ENCODE assay signal across 21 mouse cellular contexts in the genomic region with DNA sequence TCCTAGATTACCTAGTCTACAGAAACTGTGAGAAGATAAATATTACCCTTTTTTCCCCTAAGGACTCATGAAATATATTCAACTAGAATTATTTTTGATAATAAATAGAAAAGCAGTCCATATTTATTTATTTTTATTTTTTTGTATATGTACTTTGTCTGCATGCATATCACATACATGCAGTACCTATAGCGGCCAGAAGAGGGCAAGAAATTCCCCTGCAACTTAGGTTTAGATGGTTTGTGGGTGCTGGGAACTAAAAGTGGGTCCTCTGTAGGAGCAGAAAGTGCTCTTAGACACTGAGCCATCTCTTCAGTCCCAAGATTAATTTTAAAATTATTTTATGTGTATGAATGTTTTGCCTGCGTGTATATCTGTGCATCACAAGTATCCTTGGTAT. TPM values are rescaled to one million over a fixed set of nuclear protein-coding genes. Genes with fewer than 3 reads are reported as not detected.
DNase-seq lines count a peak whose midpoint lies in the region; ATAC-seq and TF ChIP-seq lines count a peak whose summit lies in the region.
"Had no signal": no experiment of that assay in that cellular context is flagged by ENCODE, and none has a peak within 500 bp of the region (broad histone marks: within the 10 kb centered on the region; RNA-seq: fewer than 3 reads in every experiment).

No protein-coding gene starts in this region.

- no peak overlapping the region for H3K27ac ChIP-seq in heart, adult 2 months
- no peak overlapping the region for H3K27ac ChIP-seq in lung, embryonic 14.5 days (ENCODE audit: low read depth)
- H3K27ac ChIP-seq: heart, embryonic 13.5 days; hindbrain, embryonic 13.5 days; liver, embryonic 13.5 days had no signal

- H3K4me2 ChIP-seq in lung, embryonic 14.5 days, result no peak overlapping the region
- H3K4me2 ChIP-seq: heart, embryonic 13.5 days; hindbrain, embryonic 13.5 days; liver, embryonic 13.5 days had no signal

- ATAC-seq in lung, embryonic 14.5 days (ENCODE audit: insufficient read depth), result no peak
- ATAC-seq: forebrain, embryonic 14.5 days had no signal

- TF ChIP-seq CTCF in heart, adult 2 months (IDR thresholded peaks at IDR 0.05), result peak; percentile 66
- TF ChIP-seq CTCF in lung, embryonic 14.5 days (IDR thresholded peaks at IDR 0.05; ENCODE audit: low read depth), result peak; percentile 41

- DNase-seq in heart, adult 2 months, result no peak
- no peak for DNase-seq in heart, postnatal 36 days
- DNase-seq in lung, embryonic 14.5 days, result no peak
- no peak for DNase-seq in lung, adult 18-20 months
- DNase-seq in B cell, adult 2 months, result peak; percentile 19 to 30
- peak; percentile 16 for DNase-seq in R1 (ENCODE audit: low read depth, low spot score)
- no peak for DNase-seq in heart, adult 11 months
- no peak for DNase-seq in heart, adult 9 months (ENCODE audit: low spot score in 2 of 2)
- DNase-seq: adrenal gland, postnatal 36 days; cerebellum, adult 11 months; kidney, adult 8-10 months; liver, embryonic 13.5 days; right cerebral cortex, adult 18-20 months; spleen, adult 18-20 months had no signal

- no peak for TF ChIP-seq POLR2A in heart, adult 2 months (IDR thresholded peaks at IDR 0.05; ENCODE audit: insufficient read depth, low read depth, low read length)

- H3K9ac ChIP-seq in heart, adult 2 months (ENCODE audit: low read depth, low read length), result no peak overlapping the region
- no peak overlapping the region for H3K9ac ChIP-seq in lung, embryonic 14.5 days
- H3K9ac ChIP-seq: heart, embryonic 13.5 days; hindbrain, embryonic 13.5 days; liver, embryonic 13.5 days had no signal

- no peaks in the 10 kb centered on the region for H3K9me3 ChIP-seq in lung, embryonic 14.5 days (ENCODE audit: low read depth, low read length)
- H3K9me3 ChIP-seq: hindbrain, embryonic 13.5 days; liver, embryonic 13.5 days had no signal

- no peaks in the 10 kb centered on the region for H3K27me3 ChIP-seq in heart, adult 2 months (ENCODE audit: control insufficient read depth, insufficient read depth, low read length)
- H3K27me3 ChIP-seq in lung, embryonic 14.5 days (ENCODE audit: insufficient read depth, low read length), result no peaks in the 10 kb centered on the region
- H3K27me3 ChIP-seq: heart, embryonic 13.5 days; hindbrain, embryonic 13.5 days; liver, embryonic 13.5 days had no signal

- no peaks in the 10 kb centered on the region for H3K4me1 ChIP-seq in heart, adult 2 months (ENCODE audit: control insufficient read depth, insufficient read depth, low read length)
- H3K4me1 ChIP-seq in lung, embryonic 14.5 days (ENCODE audit: insufficient read depth), result no peaks in the 10 kb centered on the region
- H3K4me1 ChIP-seq: heart, embryonic 13.5 days; hindbrain, embryonic 13.5 days had no signal

- 45% methylated on average over 2 of the region's 2 CpGs for WGBS in heart, adult 2 months
- 51% methylated on average over 2 of the region's 2 CpGs for WGBS in lung, embryonic 14.5 days

- H3K4me3 ChIP-seq in heart, adult 2 months, result no peak overlapping the region
- H3K4me3 ChIP-seq in lung, embryonic 14.5 days (ENCODE audit: low read depth, low read length), result no peak overlapping the region
- H3K4me3 ChIP-seq: heart, embryonic 13.5 days; hindbrain, embryonic 13.5 days; liver, embryonic 13.5 days had no signal

- intact Hi-C loops in heart, adult 2 months (cut with DNase I), result no loop called here
- intact Hi-C loops in heart, postnatal 36 days (cut with DNase I), result no loop called here

- TF ChIP-seq EP300 in heart, adult 2 months (IDR thresholded peaks at IDR 0.05; ENCODE audit: insufficient read depth, low read depth, low read length), result no peak

- no peaks in the 10 kb centered on the region for H3K36me3 ChIP-seq in heart, adult 2 months (ENCODE audit: control insufficient read depth, insufficient read depth, low read length)
- no peaks in the 10 kb centered on the region for H3K36me3 ChIP-seq in lung, embryonic 14.5 days (ENCODE audit: insufficient read depth)
- H3K36me3 ChIP-seq: heart, embryonic 13.5 days; hindbrain, embryonic 13.5 days; liver, embryonic 13.5 days had no signal

- H3K79me2 ChIP-seq in heart, adult 2 months (replicated peaks; ENCODE audit: control insufficient read depth, insufficient read depth, low read length), result no peaks in the 10 kb centered on the region

RNA-seq across cellular contexts. Expression of a gene that starts 17.2 kb away (rescaled TPM):
- total RNA-seq in heart, adult 2 months (2021), result under 1 TPM in 1 of 2 experiments, not detected in 1; 0.86 TPM
- polyA plus RNA-seq in heart, adult 2 months (2012; rRNA removed), result 2.9 and 3.9 TPM in 2 replicates
- total RNA-seq in heart, postnatal 36 days (2021), result under 1 TPM; 0.79 to 0.92 TPM
- polyA plus RNA-seq in lung, embryonic 14.5 days (2014; fragmentation: Nextera tagmentation; extraction: Ambion mirVana), result 2.2 and 4.5 TPM in 2 replicates
- total RNA-seq: adrenal gland, postnatal 36 days; layer of hippocampus, adult 8-10 months; left cerebral cortex, postnatal 14 days had no signal
- polyA plus RNA-seq: neural tube, embryonic 14.5 days; testis, adult 2 months had no signal

RNA-seq across cellular contexts. Expression of a gene that starts 24.1 kb away (rescaled TPM):
- 1 to 10 TPM; 4.8 to 4.9 TPM for total RNA-seq in heart, adult 2 months (2021)
- polyA plus RNA-seq in heart, adult 2 months (2012; rRNA removed), result 10.9 and 20.8 TPM in 2 replicates
- total RNA-seq in heart, postnatal 36 days (2021), result 1 to 10 TPM; 5.5 to 6.7 TPM
- 27.8 and 29.9 TPM in 2 replicates for polyA plus RNA-seq in lung, embryonic 14.5 days (2014; fragmentation: Nextera tagmentation; extraction: Ambion mirVana)

RNA-seq across cellular contexts. Expression of a gene that starts 56.2 kb away (rescaled TPM):
- under 1 TPM in 1 of 2 experiments, not detected in 1; 0.18 TPM for total RNA-seq in heart, adult 2 months (2021)
- 0.20 and 0.35 TPM in 2 replicates for polyA plus RNA-seq in heart, adult 2 months (2012; rRNA removed)
- not detected for total RNA-seq in heart, postnatal 36 days (2021)
- 6.2 and 6.4 TPM in 2 replicates for polyA plus RNA-seq in lung, embryonic 14.5 days (2014; fragmentation: Nextera tagmentation; extraction: Ambion mirVana)

Comparison
In these comparisons a context has a peak if more than half of its experiments do, and no peak if none do; other contexts are left out.
1. DNase-seq: peak in B cell, adult 2 months (2 of 2) and R1 (single experiment); none in heart, adult 2 months (0 of 2), heart, postnatal 36 days (0 of 2), lung, embryonic 14.5 days (single experiment), lung, adult 18-20 months (0 of 2), heart, adult 11 months (single experiment) and heart, adult 9 months (0 of 2).